Mouse (Mus musculus): ENCODE measurements around the gene Stat4. TPM values are rescaled to one million over a fixed set of nuclear protein-coding genes. Genes with fewer than 3 reads are reported as not detected.

Stat4 gene
- polyA plus RNA-seq, 1 experiment from 2014 or later: 0.26 TPM

DNA sequence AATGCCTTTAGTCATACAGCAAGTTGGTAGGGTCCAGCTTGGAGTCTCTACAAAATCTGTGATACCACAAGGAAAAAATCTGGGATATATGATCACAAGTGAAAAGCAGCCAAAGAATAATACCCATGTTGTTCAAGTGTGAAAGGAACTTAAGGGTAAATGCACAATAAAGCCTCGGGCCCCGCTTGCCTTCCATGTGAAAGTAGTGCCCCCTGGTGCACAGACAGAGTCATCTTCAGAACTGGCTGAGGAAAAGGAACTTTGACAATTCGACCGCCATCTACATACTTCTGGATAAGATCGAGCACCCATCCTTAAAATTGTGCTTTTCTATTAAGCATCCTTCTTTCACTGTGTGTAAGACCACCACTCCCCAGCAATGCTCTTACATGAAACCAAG lies 11.6 kb downstream of the Stat4 start:
- no peaks in the 10 kb centered on the region for H3K27me3 ChIP-seq
- ATAC-seq (ENCODE audit: low FRiP score, low read depth): no peak
- H3K4me1 ChIP-seq (replicated peaks): peaks cover 3% of the 10 kb centered on the region; the same call in 1 of the 2 replicates
- H3K27ac ChIP-seq (replicated peaks): no peak overlapping the region
- H3K4me2 ChIP-seq: no peak overlapping the region
- H3K4me3 ChIP-seq: no peak overlapping the region
- H3K9ac ChIP-seq: no peak overlapping the region
- no peaks in the 10 kb centered on the region for H3K36me3 ChIP-seq
- WGBS: 61% methylated on average over 5 of the region's 5 CpGs
- no peaks in the 10 kb centered on the region for H3K9me3 ChIP-seq

DNA sequence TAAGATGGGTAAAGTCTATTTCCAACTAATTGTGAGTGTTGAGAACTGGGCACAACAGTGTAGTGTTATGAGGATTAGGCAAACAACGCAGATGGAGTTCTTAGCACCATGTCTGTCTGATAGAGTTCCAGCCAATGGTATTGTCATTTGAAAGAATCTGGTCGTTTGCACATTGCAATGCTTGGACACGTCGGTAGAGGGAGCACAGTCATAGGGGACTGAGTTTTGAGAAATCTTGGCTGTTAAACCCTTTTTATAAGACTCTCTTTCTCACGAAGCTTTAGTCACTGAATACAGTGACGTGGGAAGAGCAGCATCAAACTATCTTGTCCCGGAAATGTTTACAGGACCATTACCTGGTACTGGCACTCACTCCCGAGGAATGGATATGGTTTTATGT lies 17.1 kb downstream of the Stat4 start:
- H3K4me2 ChIP-seq: no peak overlapping the region
- 0 out of 2 replicates have a peak, but pooled peaks cover 3% of the 10 kb centered on the region for H3K27me3 ChIP-seq
- no peak for ATAC-seq (ENCODE audit: low FRiP score, low read depth)
- no peak overlapping the region for H3K9ac ChIP-seq
- H3K36me3 ChIP-seq: no peaks in the 10 kb centered on the region
- H3K4me3 ChIP-seq: no peak overlapping the region
- H3K4me1 ChIP-seq (replicated peaks): peaks cover 7% of the 10 kb centered on the region; the same call in 1 of the 2 replicates
- H3K27ac ChIP-seq (replicated peaks): no peak overlapping the region
- H3K9me3 ChIP-seq: no peaks in the 10 kb centered on the region
- WGBS: 31% methylated on average over 8 of the region's 8 CpGs

DNA sequence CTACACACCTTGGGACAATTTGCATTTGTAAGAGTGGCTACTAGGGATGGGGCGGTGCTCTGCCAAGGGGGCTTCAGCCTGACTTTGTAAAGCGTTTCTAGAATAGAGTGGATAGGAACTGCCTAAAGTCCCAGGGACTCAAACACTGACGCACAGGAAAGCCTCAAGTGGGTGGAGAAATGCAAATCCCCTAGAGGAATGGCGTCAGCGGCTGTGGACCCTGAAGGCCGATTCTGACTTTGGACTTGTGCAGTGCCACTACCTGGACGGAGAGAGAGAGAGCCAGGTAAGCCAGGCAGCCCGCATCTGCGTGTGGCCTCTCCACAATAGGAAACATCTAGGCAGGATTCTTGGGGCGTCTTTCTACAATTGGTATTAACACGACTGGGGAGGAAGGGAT lies 21.5 kb downstream of the Stat4 start:
- Histone ChIP-seq H3K27me3 (0 out of 2 replicates have a peak, but pooled peaks cover 7% of the 10 kb centered on the region), H3K4me3 (peak overlapping the region; percentile 23), H3K9ac (no peak overlapping the region), H3K4me2 (peak overlapping the region; percentile 46), H3K36me3 (no peaks in the 10 kb centered on the region), H3K27ac (replicated peaks) (no peak overlapping the region), H3K4me1 (replicated peaks) (peaks cover 8% of the 10 kb centered on the region; the same call in 1 of the 2 replicates), H3K9me3 (no peaks in the 10 kb centered on the region)
- 4% methylated on average over 11 of the region's 11 CpGs for WGBS
- no peak for ATAC-seq (ENCODE audit: low FRiP score, low read depth)

DNA sequence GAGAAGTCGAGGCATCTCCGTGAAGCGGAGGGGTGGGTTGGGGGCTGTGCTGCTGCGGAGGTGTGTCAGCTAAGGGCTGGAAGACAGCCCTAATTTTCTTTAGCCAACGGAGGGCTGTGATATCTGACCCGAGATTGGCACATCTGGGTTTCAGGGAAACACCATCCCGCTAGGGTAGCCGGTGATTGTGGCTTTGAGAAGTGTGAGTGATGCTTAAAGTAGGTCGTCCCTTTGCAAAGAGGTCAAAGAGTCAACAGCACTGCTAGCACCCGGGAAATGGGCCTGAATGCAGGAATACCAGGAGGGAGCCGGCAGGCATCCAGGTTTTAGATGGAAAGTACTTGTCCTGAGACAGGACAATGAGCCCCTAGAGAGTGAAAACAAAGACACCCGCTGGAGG lies 22.0 kb downstream of the Stat4 start:
- Histone ChIP-seq H3K9ac (no peak overlapping the region), H3K4me3 (peak overlapping the region; percentile 23), H3K4me1 (replicated peaks) (peaks cover 8% of the 10 kb centered on the region; the same call in 1 of the 2 replicates), H3K27me3 (0 out of 2 replicates have a peak, but pooled peaks cover 7% of the 10 kb centered on the region), H3K4me2 (peak overlapping the region; percentile 46), H3K36me3 (no peaks in the 10 kb centered on the region), H3K9me3 (no peaks in the 10 kb centered on the region), H3K27ac (replicated peaks) (no peak overlapping the region)
- WGBS: 2% methylated on average over 12 of the region's 12 CpGs
- ATAC-seq (ENCODE audit: low FRiP score, low read depth): no peak

DNA sequence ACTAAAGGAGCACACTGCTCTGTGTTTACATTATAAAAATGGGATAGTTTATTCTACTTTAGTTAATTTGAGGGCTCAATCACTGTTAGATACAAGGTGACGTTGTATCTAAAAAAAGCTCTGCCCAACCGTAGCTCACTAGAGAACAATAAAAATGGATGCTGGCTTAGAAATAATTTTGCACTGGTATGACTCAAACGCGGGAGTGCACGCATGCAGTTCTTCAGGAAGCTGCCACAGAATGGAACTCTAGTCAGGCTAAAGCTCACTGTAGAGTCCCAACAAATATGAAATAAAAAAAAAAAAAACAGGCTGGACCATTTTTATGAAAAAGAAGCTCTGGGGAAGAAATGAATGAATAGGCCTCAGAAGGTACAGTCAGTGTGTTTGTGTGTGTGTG lies 23.8 kb downstream of the Stat4 start:
- Histone ChIP-seq H3K27me3 (0 out of 2 replicates have a peak, but pooled peaks cover 7% of the 10 kb centered on the region), H3K4me2 (no peak overlapping the region), H3K36me3 (no peaks in the 10 kb centered on the region), H3K9ac (no peak overlapping the region), H3K4me3 (no peak overlapping the region), H3K4me1 (replicated peaks) (peaks cover 8% of the 10 kb centered on the region; the same call in 1 of the 2 replicates), H3K9me3 (no peaks in the 10 kb centered on the region), H3K27ac (replicated peaks) (no peak overlapping the region)
- WGBS: 90% methylated on average over 5 of the region's 5 CpGs
- no peak for ATAC-seq (ENCODE audit: low FRiP score, low read depth)

DNA sequence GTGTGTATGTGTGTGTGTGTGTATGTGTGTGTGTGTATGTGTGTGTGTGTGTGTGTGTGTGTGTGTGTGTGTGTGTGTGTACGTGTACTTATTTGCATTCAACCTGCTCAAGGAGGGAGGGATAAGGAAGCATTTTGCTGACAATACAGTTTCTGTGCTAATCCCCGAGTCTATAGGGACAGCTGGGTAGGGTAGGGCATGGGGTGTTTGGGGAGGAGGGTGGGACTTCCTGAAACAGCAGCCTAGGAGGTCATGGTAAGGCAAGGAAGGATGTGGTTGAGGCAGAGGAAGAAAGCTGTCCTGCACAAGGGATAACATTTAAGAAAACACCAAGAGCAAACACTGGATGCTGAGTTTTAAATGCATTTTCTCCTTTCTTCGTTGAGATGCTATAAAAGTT lies 24.3 kb downstream of the Stat4 start:
- 86% methylated on average over 3 of the region's 3 CpGs for WGBS

DNA sequence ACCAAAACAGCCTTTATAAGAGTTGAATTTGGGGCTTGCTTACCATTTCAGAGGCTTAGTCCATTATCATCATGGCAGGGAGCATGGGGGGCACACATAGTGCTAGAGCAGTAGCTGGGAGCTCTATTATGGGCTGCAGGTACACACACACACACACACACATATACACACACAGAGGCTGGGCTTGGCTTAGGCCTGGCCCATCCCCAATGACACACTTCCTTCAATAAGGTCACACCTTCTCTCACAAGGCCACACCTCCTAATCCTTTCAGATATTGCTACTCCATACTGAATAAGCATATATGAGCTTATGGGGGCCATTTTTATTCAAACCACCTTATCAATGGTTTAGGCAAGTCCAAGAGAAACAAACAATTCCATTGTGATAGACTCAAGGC lies 25.3 kb downstream of the Stat4 start:
- ATAC-seq (ENCODE audit: low FRiP score, low read depth): no peak
- no peaks in the 10 kb centered on the region for H3K9me3 ChIP-seq

More for the DNA sequence above, 24.3 kb downstream of the Stat4 start:
- Histone ChIP-seq H3K9ac (no peak overlapping the region), H3K36me3 (no peaks in the 10 kb centered on the region), H3K4me2 (no peak overlapping the region), H3K27me3 (0 out of 2 replicates have a peak, but pooled peaks cover 7% of the 10 kb centered on the region), H3K4me1 (replicated peaks) (peaks cover 8% of the 10 kb centered on the region; the same call in 1 of the 2 replicates), H3K4me3 (no peak overlapping the region), H3K9me3 (no peaks in the 10 kb centered on the region), H3K27ac (replicated peaks) (no peak overlapping the region)
- ATAC-seq (ENCODE audit: low FRiP score, low read depth): no peak

DNA sequence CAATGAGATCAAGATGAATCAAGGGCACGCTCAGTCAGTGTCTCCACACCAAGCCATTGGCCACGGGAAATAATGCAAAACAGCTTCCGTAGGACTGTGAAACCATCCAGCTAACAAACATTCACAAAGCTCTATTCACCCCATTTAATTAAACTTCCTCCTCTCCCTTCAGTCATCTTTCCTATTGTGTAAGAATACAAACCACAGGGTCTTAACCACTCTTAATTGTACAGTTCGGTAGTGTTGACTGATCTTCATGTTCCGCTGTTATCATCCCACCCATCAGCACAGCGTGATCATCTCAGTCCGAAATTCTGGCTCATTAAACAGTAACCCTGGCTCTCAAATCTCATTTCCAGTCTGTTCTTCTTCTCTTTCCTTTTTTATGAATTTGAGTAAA lies 25.8 kb downstream of the Stat4 start:
- Histone ChIP-seq H3K9me3 (no peaks in the 10 kb centered on the region), H3K27me3 (0 out of 2 replicates have a peak, but pooled peaks cover 4% of the 10 kb centered on the region), H3K36me3 (no peaks in the 10 kb centered on the region), H3K4me3 (no peak overlapping the region), H3K4me2 (no peak overlapping the region), H3K27ac (replicated peaks) (no peak overlapping the region), H3K4me1 (replicated peaks) (peaks cover 8% of the 10 kb centered on the region; the same call in 1 of the 2 replicates), H3K9ac (no peak overlapping the region)
- no peak for ATAC-seq (ENCODE audit: low FRiP score, low read depth)
- WGBS: 82% methylated on average over 7 of the region's 7 CpGs

More for the DNA sequence above, 25.3 kb downstream of the Stat4 start:
- Histone ChIP-seq H3K9ac (no peak overlapping the region), H3K4me1 (replicated peaks) (peaks cover 8% of the 10 kb centered on the region; the same call in 1 of the 2 replicates), H3K27me3 (0 out of 2 replicates have a peak, but pooled peaks cover 7% of the 10 kb centered on the region), H3K4me3 (no peak overlapping the region), H3K4me2 (no peak overlapping the region), H3K27ac (replicated peaks) (no peak overlapping the region), H3K36me3 (no peaks in the 10 kb centered on the region)

DNA sequence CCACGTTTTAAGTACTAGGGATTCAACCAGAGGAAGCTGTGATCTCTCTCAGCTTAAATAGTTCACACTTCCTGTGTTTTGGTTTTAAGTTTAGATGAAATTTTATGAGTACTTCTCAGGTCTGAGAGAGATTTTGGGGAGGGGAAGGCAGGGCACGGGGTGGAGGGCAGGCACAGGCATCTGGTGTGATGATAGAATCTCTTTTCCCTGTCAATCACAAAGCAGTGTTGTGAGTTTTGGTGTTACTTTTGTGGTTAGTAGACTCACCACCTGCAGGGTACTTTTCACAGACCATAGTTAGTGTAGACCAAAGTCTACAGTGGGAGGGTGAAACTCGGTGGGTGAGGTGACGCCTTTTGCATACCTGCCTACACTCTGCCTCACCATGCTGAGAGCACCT lies 32.7 kb downstream of the Stat4 start:
- H3K4me2 ChIP-seq: no peak overlapping the region
- no peaks in the 10 kb centered on the region for H3K9me3 ChIP-seq
- no peak overlapping the region for H3K4me3 ChIP-seq
- H3K36me3 ChIP-seq: no peaks in the 10 kb centered on the region
- no peak overlapping the region for H3K27ac ChIP-seq (replicated peaks)
- whole genome bisulfite sequencing: 76% methylated on average over 4 of the region's 4 CpGs
- no peak for ATAC-seq (ENCODE audit: low FRiP score, low read depth)
- no peak overlapping the region for H3K9ac ChIP-seq
- H3K4me1 ChIP-seq (replicated peaks): no peaks in the 10 kb centered on the region
- H3K27me3 ChIP-seq: no peaks in the 10 kb centered on the region

DNA sequence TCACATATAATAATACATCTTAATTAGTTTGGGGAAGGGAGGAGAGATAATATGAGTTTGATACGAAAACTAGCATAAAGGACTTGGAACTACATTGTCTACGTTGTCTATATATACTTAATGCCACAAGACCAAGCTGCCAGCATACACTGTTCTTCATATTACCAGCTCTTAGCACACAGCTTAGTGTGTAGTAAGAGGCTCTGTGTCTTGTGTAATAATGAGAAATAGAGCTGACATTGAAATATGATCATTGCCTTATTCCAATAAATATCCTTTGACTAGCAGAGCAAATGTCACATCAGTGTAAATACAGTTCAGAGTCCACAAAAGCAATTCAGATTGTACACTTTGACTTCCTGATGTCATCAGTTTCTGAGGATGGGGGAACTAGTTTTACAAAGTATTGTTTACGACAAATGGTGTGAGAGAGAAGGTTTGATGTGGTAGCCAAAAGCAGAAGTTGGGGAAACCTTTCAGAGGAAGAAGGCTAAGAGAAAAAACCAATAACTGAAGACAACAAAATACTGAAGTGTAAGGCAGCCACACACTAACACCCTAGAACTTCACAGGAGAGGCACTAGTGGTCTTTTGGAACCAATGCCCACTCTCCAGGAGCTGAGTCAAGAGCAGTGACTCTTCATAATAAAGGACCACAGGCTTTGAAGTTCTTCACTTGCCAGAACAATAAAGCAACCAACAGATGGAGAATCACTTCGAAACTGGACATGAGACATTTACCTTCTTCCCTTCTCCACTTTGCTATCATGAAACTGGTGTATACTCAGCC lies 35.2 kb downstream of the Stat4 start:
- Histone ChIP-seq H3K27ac (replicated peaks) (no peak overlapping the region), H3K9ac (no peak overlapping the region), H3K4me2 (no peak overlapping the region), H3K9me3 (no peaks in the 10 kb centered on the region), H3K27me3 (no peaks in the 10 kb centered on the region), H3K4me3 (no peak overlapping the region), H3K36me3 (no peaks in the 10 kb centered on the region), H3K4me1 (replicated peaks) (no peaks in the 10 kb centered on the region)
- WGBS: 88% methylated on average over 4 of the region's 4 CpGs
- ATAC-seq (ENCODE audit: low FRiP score, low read depth): no peak

DNA sequence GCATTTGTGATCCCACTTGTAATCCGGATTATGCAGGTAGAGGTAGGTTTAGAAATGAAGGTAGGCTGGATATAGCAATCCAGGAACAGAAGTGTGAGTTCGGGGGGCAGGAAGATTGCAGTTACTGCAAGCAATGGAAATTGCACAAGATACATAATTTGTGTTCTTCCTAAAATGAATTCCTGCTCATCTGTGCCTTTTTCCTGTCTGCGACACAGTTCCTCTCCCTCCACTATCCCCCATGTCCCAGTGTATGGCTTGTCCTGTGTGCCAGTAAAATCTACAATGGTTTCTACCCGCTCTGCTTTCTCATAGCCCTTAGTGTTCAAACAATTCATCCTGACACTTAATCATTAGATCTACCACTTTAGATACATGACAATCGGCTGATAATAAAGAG lies 41.7 kb downstream of the Stat4 start:
- ATAC-seq (ENCODE audit: low FRiP score, low read depth): no peak
- WGBS: 87% methylated on average over 5 of the region's 5 CpGs
- no peaks in the 10 kb centered on the region for H3K9me3 ChIP-seq
- no peaks in the 10 kb centered on the region for H3K36me3 ChIP-seq
- H3K4me3 ChIP-seq: no peak overlapping the region
- no peak overlapping the region for H3K4me2 ChIP-seq
- no peak overlapping the region for H3K27ac ChIP-seq (replicated peaks)
- H3K27me3 ChIP-seq: no peaks in the 10 kb centered on the region
- no peaks in the 10 kb centered on the region for H3K4me1 ChIP-seq (replicated peaks)
- no peak overlapping the region for H3K9ac ChIP-seq

DNA sequence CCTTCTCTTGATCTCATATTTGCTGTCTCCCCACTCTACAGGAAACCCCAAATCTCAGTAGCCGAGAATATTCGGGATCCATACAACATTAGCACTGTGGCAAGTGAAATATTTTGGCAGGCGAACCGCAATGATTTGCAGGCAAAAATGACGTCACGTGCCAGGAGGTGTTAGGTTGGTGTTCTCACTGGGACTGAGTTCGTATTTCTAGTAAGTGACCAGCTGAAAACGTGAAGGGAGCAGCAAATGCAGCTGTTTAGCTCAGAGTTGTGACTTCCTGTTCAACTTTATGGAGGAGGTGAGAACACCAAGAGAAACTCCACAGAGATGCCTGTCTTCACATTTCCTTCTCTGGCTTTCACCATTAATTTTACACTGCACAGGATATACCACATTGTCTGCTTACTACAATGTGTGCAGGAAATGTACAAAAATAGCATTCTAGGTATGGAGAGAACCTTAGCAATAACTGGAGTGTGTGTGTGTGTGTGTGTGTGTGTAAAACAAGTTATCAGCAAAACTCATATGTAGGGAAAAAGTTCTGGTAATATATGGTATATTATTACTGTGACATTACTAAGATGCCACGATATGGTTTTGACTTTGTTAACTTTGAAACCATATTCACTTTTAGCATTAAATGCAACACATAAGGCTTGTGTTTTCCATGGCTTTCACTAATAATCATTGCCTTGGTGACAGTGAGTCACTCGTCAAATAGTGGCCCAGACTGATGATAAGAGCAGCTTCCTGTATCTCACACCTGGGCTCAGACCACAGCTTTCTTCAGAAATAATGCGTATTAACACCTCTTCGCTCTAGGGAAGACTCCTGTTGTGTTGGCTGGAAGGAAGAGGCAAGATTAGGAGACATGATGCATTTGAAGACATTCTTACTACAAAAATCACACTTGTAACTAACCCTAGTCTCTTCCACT lies 48.1 kb downstream of the Stat4 start:
- Histone ChIP-seq H3K27me3 (no peaks in the 10 kb centered on the region), H3K36me3 (no peaks in the 10 kb centered on the region), H3K4me2 (no peak overlapping the region), H3K4me1 (replicated peaks) (no peaks in the 10 kb centered on the region), H3K9me3 (no peaks in the 10 kb centered on the region), H3K4me3 (no peak overlapping the region), H3K9ac (no peak overlapping the region), H3K27ac (replicated peaks) (no peak overlapping the region)
- 90% methylated on average over 12 of the region's 12 CpGs for WGBS
- ATAC-seq (ENCODE audit: low FRiP score, low read depth): no peak
